Mouse (Mus musculus) heart, adult 2 months (tissue): ENCODE data around the gene Sppl2c. TPM values are rescaled to one million over a fixed set of nuclear protein-coding genes. Genes with fewer than 3 reads are reported as not detected.

Source experiments
- DNase-seq, 2 experiments: peaks; one replicate each; pipeline ENCODE4 v3.0.0; 2021
- H3K27ac ChIP-seq: fragments of 200-600 bp; 2 replicates; pipeline ENCODE4 v1.8.1; 2022
- H3K27me3 ChIP-seq: fragments of 200-500 bp; 2 replicates; pipeline ENCODE4 v1.6.1; 2012; ENCODE audit warnings: mild to moderate bottlenecking, low read length, inconsistent platforms, mixed read lengths; ENCODE audit not compliant: control insufficient read depth, insufficient read depth
- H3K36me3 ChIP-seq: fragments of 200-500 bp; 2 replicates; pipeline ENCODE4 v1.6.1; 2012; ENCODE audit warnings: low read length, inconsistent platforms; ENCODE audit not compliant: control insufficient read depth, insufficient read depth
- H3K4me1 ChIP-seq: fragments of 200-500 bp; 2 replicates; pipeline ENCODE4 v1.6.1; 2011; ENCODE audit warnings: low read length; ENCODE audit not compliant: control insufficient read depth, insufficient read depth
- H3K4me3 ChIP-seq: fragments of 200-600 bp; 2 replicates; pipeline ENCODE4 v1.8.1; 2022
- H3K79me2 ChIP-seq: fragments of 200-500 bp; replicated peaks from 2 replicates; pipeline ENCODE4 v1.6.1; 2012; ENCODE audit warnings: mild to moderate bottlenecking, inconsistent platforms, low read length, moderate library complexity, mixed read lengths; ENCODE audit not compliant: control insufficient read depth, insufficient read depth
- H3K9ac ChIP-seq: fragments of 200-500 bp; 2 replicates; pipeline ENCODE4 v1.6.1; 2012; ENCODE audit warnings: low read depth, mild to moderate bottlenecking, control low read depth, inconsistent platforms, low read length, mixed read lengths
- CTCF ChIP-seq: fragments of 200-600 bp; IDR thresholded peaks from 2 replicates; pipeline ENCODE4 v1.8.1; 2022; ENCODE audit warnings: antibody characterized with exemption, mild to moderate bottlenecking, moderate library complexity
- EP300 ChIP-seq: fragments of 200-500 bp; IDR thresholded peaks from 2 replicates; pipeline ENCODE4 v1.6.1; 2011; ENCODE audit warnings: low read depth, low read length, control low read depth; ENCODE audit not compliant: insufficient read depth
- POLR2A ChIP-seq: fragments of 200-500 bp; IDR thresholded peaks from 2 replicates; pipeline ENCODE4 v1.6.1; 2011; ENCODE audit warnings: mild to moderate bottlenecking, low read depth, low read length, control low read depth; ENCODE audit not compliant: insufficient read depth
- WGBS: fragments of 180-500 bp; shearing (Covaris S2); methylation state at CpG from one replicate; pipeline ENCODE4 v1.1.7; 2018; 5-methylcytosine and 5-hydroxymethylcytosine counted together
- intact Hi-C: fragments of 180-260 bp; cut with DNase I; formaldehyde crosslinking; loops from one replicate; pipeline ENCODE4 v1.15.1; 2025
- polyA plus RNA-seq: library from polyadenylated mRNA; depleted of rRNA; stranded (reverse); fragments of >200 nt; gene quantifications from 2 replicates; pipeline ENCODE4 v1.2.3, GENCODE M21; 2012
- total RNA-seq, 2 experiments: library from RNA; stranded (reverse); gene quantifications; 2 replicates each; pipeline ENCODE4 v1.2.3; 2021

Gene Sppl2c
- total and polyA plus RNA-seq, 3 experiments: 0.33 TPM; not detected in 2

DNA sequence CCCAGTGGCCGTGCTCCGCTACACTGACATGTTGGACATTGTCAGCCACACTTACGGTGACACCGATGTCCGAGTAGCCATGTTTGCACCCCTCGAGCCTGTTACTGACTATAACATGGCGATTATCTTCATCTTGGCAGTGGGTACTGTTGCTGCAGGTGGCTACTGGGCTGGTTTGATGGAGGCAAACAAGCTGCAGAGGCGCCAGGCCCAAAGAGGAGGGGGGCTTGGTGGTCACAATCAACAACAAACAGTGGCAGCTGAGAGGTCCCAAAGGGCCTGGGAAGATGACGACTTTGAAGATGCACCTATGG lies 667 bp downstream of the Sppl2c start:
- WGBS: 81% methylated on average over 9 of the region's 9 CpGs
- no peak for TF ChIP-seq EP300
- no peak for TF ChIP-seq POLR2A
- no peak for TF ChIP-seq CTCF
- Histone ChIP-seq H3K27me3 (no peaks in the 10 kb centered on the region), H3K4me3 (no peak overlapping the region), H3K36me3 (no peaks in the 10 kb centered on the region), H3K79me2 (no peaks in the 10 kb centered on the region), H3K27ac (no peak overlapping the region), H3K9ac (no peak overlapping the region), H3K4me1 (no peaks in the 10 kb centered on the region)
- DNase-seq: no peak
- intact Hi-C loops: no loop called here

DNA sequence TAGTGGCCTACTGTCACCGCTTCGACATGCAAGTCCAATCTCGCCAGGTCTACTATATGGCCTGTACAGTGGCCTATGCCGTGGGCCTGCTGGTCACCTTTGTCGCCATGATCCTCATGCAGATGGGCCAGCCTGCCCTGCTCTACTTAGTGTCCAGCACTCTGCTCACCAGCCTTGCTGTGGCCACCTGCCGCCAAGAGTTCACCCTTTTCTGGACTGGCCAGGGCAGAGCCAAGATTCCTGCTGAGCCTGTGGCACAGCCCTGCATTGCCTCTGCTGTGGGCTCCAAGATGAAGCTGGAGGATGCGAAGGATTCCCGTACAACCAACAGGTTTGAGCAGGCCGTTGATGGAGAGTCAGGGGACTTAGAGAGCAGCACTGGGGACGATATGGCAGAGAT lies 1.6 kb downstream of the Sppl2c start:
- no peaks in the 10 kb centered on the region for H3K36me3 ChIP-seq
- H3K27ac ChIP-seq: no peak overlapping the region
- H3K27me3 ChIP-seq: no peaks in the 10 kb centered on the region
- 88% methylated on average over 10 of the region's 10 CpGs for WGBS
- intact Hi-C loops: no loop called here
- H3K4me1 ChIP-seq: no peaks in the 10 kb centered on the region
- DNase-seq: no peak
- no peak overlapping the region for H3K4me3 ChIP-seq
- TF ChIP-seq EP300: no peak
- no peak for TF ChIP-seq POLR2A
- no peak for TF ChIP-seq CTCF
- no peaks in the 10 kb centered on the region for H3K79me2 ChIP-seq
- no peak overlapping the region for H3K9ac ChIP-seq

DNA sequence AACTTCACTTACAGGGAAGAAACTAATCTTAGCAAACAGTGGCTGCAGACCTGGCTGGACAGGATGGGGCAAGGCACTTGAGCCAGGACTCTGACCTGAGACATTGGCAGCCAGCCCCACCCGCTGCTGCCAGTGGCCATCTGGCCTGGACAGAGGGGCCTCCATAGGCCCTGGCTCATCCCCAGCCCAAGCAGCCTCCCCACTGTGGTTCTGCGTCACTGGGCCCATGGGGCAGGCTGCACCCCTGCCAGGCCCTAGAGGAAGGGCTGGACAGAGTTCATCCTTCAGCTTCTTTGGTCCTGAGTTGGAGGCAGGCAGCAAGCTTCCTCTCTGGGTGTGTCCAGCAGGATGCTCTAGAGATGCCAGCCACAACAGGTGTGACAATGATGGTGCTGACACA lies 3.9 kb downstream of the Sppl2c start:
- TF ChIP-seq EP300: no peak
- TF ChIP-seq CTCF: no peak
- TF ChIP-seq POLR2A: no peak

DNA sequence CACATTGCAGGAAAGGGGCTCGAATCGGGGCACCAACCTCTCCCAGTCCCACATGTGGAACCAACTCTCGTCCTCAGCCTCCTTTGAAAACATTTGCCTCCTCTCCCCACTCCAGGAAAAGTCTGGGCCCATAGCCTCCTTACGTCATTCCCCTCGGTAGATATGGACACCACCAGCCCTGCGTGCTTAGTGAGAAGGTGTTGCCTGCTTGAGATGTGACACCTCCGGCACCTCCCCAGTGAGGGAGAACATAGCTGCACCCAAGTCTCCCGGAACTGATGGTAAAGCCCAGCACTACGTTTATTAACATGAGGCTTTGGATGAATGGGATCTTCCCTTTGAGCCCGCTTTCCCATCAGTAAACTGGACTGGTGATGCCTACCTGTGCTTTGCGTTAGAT lies 9.3 kb downstream of the Sppl2c start:
- Histone ChIP-seq H3K36me3 (no peaks in the 10 kb centered on the region), H3K27ac (no peak overlapping the region), H3K4me1 (no peaks in the 10 kb centered on the region), H3K9ac (no peak overlapping the region), H3K4me3 (no peak overlapping the region), H3K79me2 (no peaks in the 10 kb centered on the region), H3K27me3 (no peaks in the 10 kb centered on the region)
- TF ChIP-seq POLR2A: no peak
- WGBS: 70% methylated on average over 11 of the region's 11 CpGs
- DNase-seq: no peak
- intact Hi-C loops: loop anchor here (5.0 kb wide), 2 partner anchors 82 to 433 kb away; no protein-coding TSS in a partner anchor

More for the DNA sequence above, 3.9 kb downstream of the Sppl2c start:
- intact Hi-C loops: no loop called here
- 57% methylated on average over 2 of the region's 2 CpGs for WGBS
- no peak for DNase-seq
- no peaks in the 10 kb centered on the region for H3K36me3 ChIP-seq
- no peak overlapping the region for H3K27ac ChIP-seq
- no peaks in the 10 kb centered on the region for H3K27me3 ChIP-seq
- H3K4me1 ChIP-seq: no peaks in the 10 kb centered on the region
- no peaks in the 10 kb centered on the region for H3K79me2 ChIP-seq
- H3K4me3 ChIP-seq: no peak overlapping the region
- H3K9ac ChIP-seq: no peak overlapping the region

DNA sequence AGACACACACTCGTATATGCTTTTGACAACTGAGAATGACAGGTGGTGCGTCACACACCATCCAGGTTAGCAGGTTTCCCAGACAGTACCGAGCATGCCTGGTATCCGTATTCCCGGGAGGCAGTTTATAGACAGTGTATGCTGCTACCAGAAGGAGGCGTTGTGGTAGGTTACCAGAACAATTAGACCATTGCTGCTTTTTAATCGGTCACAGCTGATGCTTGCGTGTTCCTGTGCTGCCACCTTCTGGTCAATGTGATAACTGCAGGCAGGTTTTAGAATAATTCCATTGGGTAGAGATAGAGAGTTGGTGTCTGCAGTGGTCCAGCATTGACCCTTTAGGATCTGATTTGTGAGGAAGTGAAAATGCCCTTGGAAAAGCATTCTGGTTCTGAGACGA lies 9.7 kb downstream of the Sppl2c start:
- 11% methylated on average over 9 of the region's 9 CpGs for WGBS
- H3K4me1 ChIP-seq: no peaks in the 10 kb centered on the region
- intact Hi-C loops: loop anchor here (2.0 to 5.0 kb wide), 3 partner anchors 35 to 433 kb away; partner anchors contain the start of gene Mapt

DNA sequence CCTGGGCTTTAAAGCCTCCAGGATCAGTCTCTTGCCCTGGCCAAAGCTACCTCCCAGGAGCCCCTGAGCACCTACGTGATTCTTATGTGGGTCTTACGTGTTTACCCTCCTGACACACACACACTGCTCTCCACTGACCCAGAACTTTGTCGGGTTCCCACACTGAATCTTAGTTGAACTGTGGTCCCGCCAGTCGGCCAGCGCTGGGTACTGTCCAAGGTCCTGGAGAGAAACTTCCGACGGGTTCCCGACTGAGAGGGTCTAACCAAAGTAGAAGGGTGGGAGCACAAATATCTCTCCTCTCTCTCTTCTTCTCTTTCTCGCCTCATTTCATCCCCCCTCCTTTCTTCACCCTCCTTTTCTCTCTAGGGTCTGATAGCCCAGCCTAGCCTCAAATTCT lies 11.7 kb downstream of the Sppl2c start:
- intact Hi-C loops: loop anchor here (2.0 to 5.0 kb wide), 3 partner anchors 33 to 436 kb away; partner anchors contain the start of gene Mapt
- H3K27me3 ChIP-seq: no peaks in the 10 kb centered on the region
- no peak for DNase-seq
- no peaks in the 10 kb centered on the region for H3K4me1 ChIP-seq
- no peak overlapping the region for H3K4me3 ChIP-seq
- no peak overlapping the region for H3K27ac ChIP-seq
- no peak overlapping the region for H3K9ac ChIP-seq
- H3K36me3 ChIP-seq: no peaks in the 10 kb centered on the region
- 4% methylated on average over 10 of the region's 10 CpGs for WGBS
- no peaks in the 10 kb centered on the region for H3K79me2 ChIP-seq
- no peak for TF ChIP-seq POLR2A
- no peak for TF ChIP-seq EP300
- TF ChIP-seq CTCF: no peak

More for the DNA sequence above, 9.7 kb downstream of the Sppl2c start:
- Histone ChIP-seq H3K9ac (no peak overlapping the region), H3K36me3 (no peaks in the 10 kb centered on the region), H3K4me3 (no peak overlapping the region), H3K79me2 (no peaks in the 10 kb centered on the region), H3K27me3 (no peaks in the 10 kb centered on the region), H3K27ac (no peak overlapping the region)
- TF ChIP-seq POLR2A (no peak), CTCF (peak; percentile 95), EP300 (0 out of 2 replicates have a peak, but pooled peaks have one; percentile 59)
- peak; percentile 39 to 71 for DNase-seq

DNA sequence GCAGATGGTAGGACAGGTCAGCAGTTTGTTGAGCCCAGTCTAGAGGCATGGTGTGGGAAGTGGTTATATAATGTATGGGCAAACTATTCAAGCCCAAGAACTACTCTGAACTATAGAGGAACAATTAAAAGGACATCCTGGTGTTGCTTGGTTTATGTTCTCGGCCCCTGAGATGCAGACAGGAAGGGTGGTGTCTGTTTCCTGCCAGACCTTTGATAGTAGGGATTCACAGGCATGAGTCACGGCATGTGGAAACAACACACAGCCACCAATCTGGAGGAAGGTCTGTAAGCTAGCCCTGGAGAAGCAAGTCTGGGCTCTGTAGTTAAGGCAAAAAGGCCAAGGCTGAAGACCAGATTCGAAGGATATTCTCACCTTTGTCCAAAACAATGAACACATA lies 17.1 kb downstream of the Sppl2c start:
- 42% methylated on average over 3 of the region's 3 CpGs for WGBS
- no peak overlapping the region for H3K4me3 ChIP-seq
- no peak overlapping the region for H3K9ac ChIP-seq
- no peak for TF ChIP-seq CTCF
- TF ChIP-seq POLR2A: no peak
- no peak for TF ChIP-seq EP300
- DNase-seq: no peak
- H3K27me3 ChIP-seq: no peaks in the 10 kb centered on the region
- H3K79me2 ChIP-seq: no peaks in the 10 kb centered on the region
- H3K36me3 ChIP-seq: no peaks in the 10 kb centered on the region
- intact Hi-C loops: no loop called here
- no peak overlapping the region for H3K27ac ChIP-seq
- no peaks in the 10 kb centered on the region for H3K4me1 ChIP-seq
